Mouse (Mus musculus): Measurements from ENCODE around the gene Nudt3.

Gene Nudt3

GRCm38 (mm10) chr17:27603036-27603435, 20.3 kb downstream of the Nudt3 start:
- no peak for DNase-seq (ENCODE audit: low spot score in 2 of 2)

GRCm38 (mm10) chr17:27600869-27601268, 22.4 kb downstream of the Nudt3 start:
- DNase-seq (ENCODE audit: low spot score in 2 of 2) = no peak

GRCm38 (mm10) chr17:27600286-27600685, 23.0 kb downstream of the Nudt3 start:
- DNase-seq (ENCODE audit: low spot score in 2 of 2) = no peak

GRCm38 (mm10) chr17:27596376-27597190, 26.7 kb downstream of the Nudt3 start:
- DNase-seq (ENCODE audit: low spot score in 2 of 2) = no peak

- no peak for DNase-seq (ENCODE audit: low spot score in 2 of 2)
Measured at GRCm38 (mm10) chr17:27595659-27596375, 27.5 kb downstream of the Nudt3 start.

GRCm38 (mm10) chr17:27592565-27592910, 30.8 kb downstream of the Nudt3 start:
- no peak for DNase-seq (ENCODE audit: low spot score in 2 of 2)

- DNase-seq (ENCODE audit: low spot score in 2 of 2) = no peak
Measured at GRCm38 (mm10) chr17:27591826-27592564, 31.3 kb downstream of the Nudt3 start.

- no peak for DNase-seq (ENCODE audit: low spot score in 2 of 2)
Measured at GRCm38 (mm10) chr17:27588231-27588630, 35.1 kb downstream of the Nudt3 start.

- no peak for DNase-seq (ENCODE audit: low spot score in 2 of 2)
Measured at GRCm38 (mm10) chr17:27587252-27587651, 36.0 kb downstream of the Nudt3 start.

GRCm38 (mm10) chr17:27586661-27587060, 36.6 kb downstream of the Nudt3 start:
- DNase-seq (ENCODE audit: low spot score in 2 of 2) = no peak

GRCm38 (mm10) chr17:27583185-27583894, 40.0 kb downstream of the Nudt3 start:
- DNase-seq (ENCODE audit: low spot score in 2 of 2) = no peak

GRCm38 (mm10) chr17:27580392-27581068, 42.8 kb downstream of the Nudt3 start:
- no peak for DNase-seq (ENCODE audit: low spot score in 2 of 2)

GRCm38 (mm10) chr17:27579816-27580215, 43.5 kb downstream of the Nudt3 start:
- peak in 1 of 2 experiments; percentile 62 for DNase-seq (ENCODE audit: low spot score in 2 of 2)

GRCm38 (mm10) chr17:27578487-27578886, 44.8 kb downstream of the Nudt3 start:
- no peak for DNase-seq (ENCODE audit: low spot score in 2 of 2)

GRCm38 (mm10) chr17:27577468-27577867, 45.8 kb downstream of the Nudt3 start:
- no peak for DNase-seq (ENCODE audit: low spot score in 2 of 2)

- DNase-seq (ENCODE audit: low spot score in 2 of 2) = no peak
Measured at GRCm38 (mm10) chr17:27576056-27576455, 47.2 kb downstream of the Nudt3 start.

GRCm38 (mm10) chr17:27575116-27575776, 48.0 kb downstream of the Nudt3 start:
- no peak for DNase-seq (ENCODE audit: low spot score in 2 of 2)

- peak in 1 of 2 experiments; percentile 90 for DNase-seq (ENCODE audit: low spot score in 2 of 2)
Measured at GRCm38 (mm10) chr17:27574470-27575115, 48.7 kb downstream of the Nudt3 start.

- no peak for DNase-seq (ENCODE audit: low spot score in 2 of 2)
Measured at GRCm38 (mm10) chr17:27573772-27574320, 49.4 kb downstream of the Nudt3 start.

GRCm38 (mm10) chr17:27571315-27571714, 52.0 kb downstream of the Nudt3 start:
- DNase-seq (ENCODE audit: low spot score in 2 of 2) = no peak

Data from cerebellum, postnatal 4 days (tissue).